Mouse (Mus musculus): ENCODE results near the gene Apbb2.

Gene Apbb2

GRCm38 (mm10) chr5:66618597-66618996 lies at the start of gene Apbb2:
Gene Apbb2 (minus strand): TSS chr5:66618784.
- peak; percentile 95 for DNase-seq

GRCm38 (mm10) chr5:66654220-66654619 lies 35.6 kb upstream of the Apbb2 start:
- DNase-seq = no peak

GRCm38 (mm10) chr5:66647504-66647903 lies 28.9 kb upstream of the Apbb2 start:
- no peak for DNase-seq

GRCm38 (mm10) chr5:66643260-66643659 lies 24.7 kb upstream of the Apbb2 start:
- DNase-seq = no peak

- DNase-seq = no peak
Observed at GRCm38 (mm10) chr5:66642156-66642555, 23.6 kb upstream of the Apbb2 start.

GRCm38 (mm10) chr5:66635459-66636079 lies 17.0 kb upstream of the Apbb2 start:
- no peak for DNase-seq

- DNase-seq = no peak
Observed at GRCm38 (mm10) chr5:66627805-66628204, 9.2 kb upstream of the Apbb2 start.

- peak; percentile 92 for DNase-seq
Observed at GRCm38 (mm10) chr5:66620191-66620625, 1.6 kb upstream of the Apbb2 start.

- DNase-seq = no peak
Observed at GRCm38 (mm10) chr5:66619675-66620074, 1.1 kb upstream of the Apbb2 start.

- peak; percentile 59 for DNase-seq
Observed at GRCm38 (mm10) chr5:66619195-66619594, 611 bp upstream of the Apbb2 start.

- peak; percentile 65 for DNase-seq
Observed at GRCm38 (mm10) chr5:66617921-66618460, 593 bp downstream of the Apbb2 start.

GRCm38 (mm10) chr5:66614940-66615339 lies 3.6 kb downstream of the Apbb2 start:
- DNase-seq = no peak

GRCm38 (mm10) chr5:66613725-66614124 lies 4.9 kb downstream of the Apbb2 start:
- no peak for DNase-seq

- no peak for DNase-seq
Observed at GRCm38 (mm10) chr5:66612964-66613363, 5.6 kb downstream of the Apbb2 start.

GRCm38 (mm10) chr5:66611851-66612250 lies 6.7 kb downstream of the Apbb2 start:
- DNase-seq = no peak

GRCm38 (mm10) chr5:66611361-66611760 lies 7.2 kb downstream of the Apbb2 start:
- no peak for DNase-seq

- no peak for DNase-seq
Observed at GRCm38 (mm10) chr5:66610270-66610669, 8.3 kb downstream of the Apbb2 start.

GRCm38 (mm10) chr5:66609306-66609705 lies 9.3 kb downstream of the Apbb2 start:
- no peak for DNase-seq

GRCm38 (mm10) chr5:66607801-66608200 lies 10.8 kb downstream of the Apbb2 start:
- DNase-seq = no peak

- DNase-seq = no peak
Observed at GRCm38 (mm10) chr5:66607201-66607600, 11.4 kb downstream of the Apbb2 start.

- DNase-seq = no peak
Observed at GRCm38 (mm10) chr5:66605636-66606035, 12.9 kb downstream of the Apbb2 start.

- DNase-seq = no peak
Observed at GRCm38 (mm10) chr5:66604423-66604822, 14.2 kb downstream of the Apbb2 start.

- no peak for DNase-seq
Observed at GRCm38 (mm10) chr5:66603746-66604145, 14.8 kb downstream of the Apbb2 start.

- DNase-seq = no peak
Observed at GRCm38 (mm10) chr5:66603223-66603622, 15.4 kb downstream of the Apbb2 start.

- no peak for DNase-seq
Observed at GRCm38 (mm10) chr5:66602287-66602820, 16.2 kb downstream of the Apbb2 start.

Data from cerebellum, adult 11-12 months (tissue).